Mouse (Mus musculus) kidney, adult 2 months (tissue): ENCODE measurements around the gene 1300017J02Rik. TPM values are rescaled to one million over a fixed set of nuclear protein-coding genes. Genes with fewer than 3 reads are reported as not detected.

Source experiments
- DNase-seq: peaks from one replicate; pipeline ENCODE4 v3.0.0; 2021
- H3K27ac ChIP-seq: fragments of 200-500 bp; 2 replicates; pipeline ENCODE4 v1.5.1; 2012; ENCODE audit warnings: low read depth, low read length, control low read depth, inconsistent platforms; ENCODE audit not compliant: insufficient read depth
- H3K27me3 ChIP-seq: fragments of 200-500 bp; replicated peaks from 2 replicates; pipeline ENCODE4 v1.6.1; 2012; ENCODE audit warnings: mild to moderate bottlenecking, moderate library complexity, low read length, inconsistent platforms; ENCODE audit not compliant: control insufficient read depth, insufficient read depth
- H3K36me3 ChIP-seq: fragments of 200-500 bp; 2 replicates; pipeline ENCODE4 v1.6.1; 2012; ENCODE audit warnings: mild to moderate bottlenecking, moderate library complexity, low read length, inconsistent platforms; ENCODE audit not compliant: control insufficient read depth, insufficient read depth
- H3K4me1 ChIP-seq: fragments of 200-500 bp; 2 replicates; pipeline ENCODE4 v1.6.1; 2011; ENCODE audit warnings: low read length; ENCODE audit not compliant: control insufficient read depth, insufficient read depth
- H3K4me3 ChIP-seq: fragments of 200-500 bp; 2 replicates; pipeline ENCODE4 v1.5.1; 2011; ENCODE audit warnings: mild to moderate bottlenecking, low read depth, low read length, control low read depth; ENCODE audit not compliant: insufficient read depth
- CTCF ChIP-seq: fragments of 200-500 bp; conservative IDR thresholded peaks from 2 replicates; pipeline ENCODE4 v1.5.1; 2011; ENCODE audit warnings: low read depth, mild to moderate bottlenecking, control low read depth, low read length, moderate library complexity, mixed read lengths; ENCODE audit not compliant: insufficient read depth, insufficient read length
- POLR2A ChIP-seq: fragments of 200-500 bp; IDR thresholded peaks from one replicate; pipeline ENCODE4 v1.6.1; 2011; ENCODE audit warnings: low read depth, low read length, control low read depth
- WGBS: fragments of 180-500 bp; shearing (Covaris S2); methylation state at CpG from one replicate; pipeline ENCODE4 v1.1.7; 2018; 5-methylcytosine and 5-hydroxymethylcytosine counted together
- polyA plus RNA-seq: library from polyadenylated mRNA; depleted of rRNA; stranded (reverse); fragments of >200 nt; gene quantifications from 2 replicates; pipeline ENCODE4 v1.2.3, GENCODE M21; 2012

The 1300017J02Rik gene
- polyA plus RNA-seq, 1 experiment = 0.08 TPM

DNA sequence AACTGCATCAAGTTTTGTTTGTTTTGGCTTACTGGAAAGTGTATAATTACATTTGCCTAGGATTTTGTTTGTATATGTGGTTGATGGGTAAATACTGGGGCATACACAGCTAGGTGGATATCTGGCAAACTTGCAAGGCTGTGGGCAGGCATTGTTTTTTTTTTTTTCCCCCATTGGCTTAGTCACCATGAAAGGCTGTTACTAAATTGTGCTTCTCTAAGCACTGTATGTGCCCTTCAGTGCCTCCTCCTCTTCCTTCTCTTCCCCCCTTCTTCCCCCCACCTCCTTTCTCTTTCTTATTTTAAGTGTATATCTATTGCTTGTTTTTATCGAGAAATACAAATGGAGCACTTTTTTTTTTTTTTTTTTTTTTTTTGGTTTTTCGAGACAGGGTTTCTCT lies 19.8 kb upstream of the 1300017J02Rik start:
- no peak for DNase-seq
- no peak for TF ChIP-seq CTCF
- no peak for TF ChIP-seq POLR2A
- Histone ChIP-seq H3K4me1 (no peaks in the 10 kb centered on the region), H3K36me3 (peaks cover 8% of the 10 kb centered on the region), H3K27me3 (no peaks in the 10 kb centered on the region), H3K4me3 (no peak overlapping the region), H3K27ac (no peak overlapping the region)
- 82% methylated on average over 1 of the region's 2 CpGs for WGBS

GRCm38 (mm10) chr9:103309832-103310231 lies 5.0 kb upstream of the 1300017J02Rik start:
- Histone ChIP-seq H3K27ac (no peak overlapping the region), H3K36me3 (no peaks in the 10 kb centered on the region), H3K4me1 (peaks cover 3% of the 10 kb centered on the region; the same call in 1 of the 2 replicates), H3K27me3 (no peaks in the 10 kb centered on the region), H3K4me3 (no peak overlapping the region)
- no peak for TF ChIP-seq CTCF
- no peak for TF ChIP-seq POLR2A
- 83% methylated on average over 6 of the region's 6 CpGs for WGBS
- DNase-seq = no peak

GRCm38 (mm10) chr9:103305332-103306041 lies 605 bp upstream of the 1300017J02Rik start:
- Histone ChIP-seq H3K36me3 (no peaks in the 10 kb centered on the region), H3K27ac (no peak overlapping the region), H3K4me1 (peaks cover 3% of the 10 kb centered on the region; the same call in 1 of the 2 replicates), H3K27me3 (no peaks in the 10 kb centered on the region), H3K4me3 (peak overlapping the region; percentile 99)
- DNase-seq = no peak
- WGBS = 1% methylated on average over 40 of the region's 40 CpGs
- no peak for TF ChIP-seq POLR2A
- TF ChIP-seq CTCF = no peak

DNA sequence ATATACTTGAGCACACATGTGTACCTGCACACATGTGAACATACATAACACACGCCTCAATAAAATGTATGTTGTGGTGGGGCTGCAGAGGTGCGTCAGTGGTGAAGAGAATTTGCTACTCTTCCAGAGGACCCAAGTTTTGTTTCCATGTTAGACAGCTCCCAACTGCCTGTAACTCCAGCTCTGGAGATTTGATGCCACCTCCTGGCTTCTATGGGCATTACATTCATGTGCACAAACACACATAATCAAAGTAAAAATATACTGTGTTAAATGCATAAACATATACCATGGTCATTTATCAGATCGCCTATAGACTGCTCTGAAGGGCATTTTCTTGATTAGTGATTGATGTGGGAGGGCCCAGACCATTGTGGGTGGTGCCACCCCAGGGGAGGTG lies 2.2 kb downstream of the 1300017J02Rik start:
- WGBS = 54% methylated on average over 3 of the region's 3 CpGs
- H3K4me1 ChIP-seq = peaks cover 3% of the 10 kb centered on the region; the same call in 1 of the 2 replicates
- no peaks in the 10 kb centered on the region for H3K36me3 ChIP-seq
- peak; percentile 62 for DNase-seq
- TF ChIP-seq CTCF = peak; percentile 65
- TF ChIP-seq POLR2A = no peak
- H3K27ac ChIP-seq = no peak overlapping the region
- H3K27me3 ChIP-seq = no peaks in the 10 kb centered on the region
- no peak overlapping the region for H3K4me3 ChIP-seq

GRCm38 (mm10) chr9:103302239-103302638 lies 2.6 kb downstream of the 1300017J02Rik start:
- no peaks in the 10 kb centered on the region for H3K27me3 ChIP-seq
- DNase-seq = no peak
- H3K36me3 ChIP-seq = no peaks in the 10 kb centered on the region
- no peak for TF ChIP-seq POLR2A
- TF ChIP-seq CTCF = no peak
- H3K27ac ChIP-seq = no peak overlapping the region
- peaks cover 3% of the 10 kb centered on the region; the same call in 1 of the 2 replicates for H3K4me1 ChIP-seq
- H3K4me3 ChIP-seq = no peak overlapping the region
- WGBS = 65% methylated on average over 4 of the region's 4 CpGs

DNA sequence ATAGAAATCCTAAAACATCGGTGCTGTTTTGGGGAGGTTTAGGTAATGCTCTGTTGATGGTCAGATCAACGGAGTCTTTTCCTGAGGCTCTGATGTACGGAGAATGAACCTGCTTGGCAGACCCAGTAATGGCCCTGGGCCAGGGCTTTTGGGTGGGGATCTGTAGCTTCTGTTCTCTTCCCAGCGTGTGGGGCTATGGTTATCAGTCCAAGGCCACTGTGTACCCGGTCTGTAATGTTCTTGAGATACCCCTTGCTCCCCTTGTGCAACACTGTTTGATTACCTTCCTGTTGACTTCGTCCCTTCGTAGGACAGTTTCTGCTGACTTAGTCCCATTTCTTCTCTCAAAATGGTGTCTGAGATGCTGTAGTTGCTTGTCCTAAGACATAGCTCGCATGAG lies 3.8 kb downstream of the 1300017J02Rik start:
- 94% methylated on average over 8 of the region's 8 CpGs for WGBS
- Histone ChIP-seq H3K27me3 (no peaks in the 10 kb centered on the region), H3K4me1 (peaks cover 3% of the 10 kb centered on the region; the same call in 1 of the 2 replicates), H3K36me3 (no peaks in the 10 kb centered on the region), H3K27ac (no peak overlapping the region), H3K4me3 (no peak overlapping the region)
- no peak for DNase-seq
- TF ChIP-seq POLR2A (no peak), CTCF (no peak)

DNA sequence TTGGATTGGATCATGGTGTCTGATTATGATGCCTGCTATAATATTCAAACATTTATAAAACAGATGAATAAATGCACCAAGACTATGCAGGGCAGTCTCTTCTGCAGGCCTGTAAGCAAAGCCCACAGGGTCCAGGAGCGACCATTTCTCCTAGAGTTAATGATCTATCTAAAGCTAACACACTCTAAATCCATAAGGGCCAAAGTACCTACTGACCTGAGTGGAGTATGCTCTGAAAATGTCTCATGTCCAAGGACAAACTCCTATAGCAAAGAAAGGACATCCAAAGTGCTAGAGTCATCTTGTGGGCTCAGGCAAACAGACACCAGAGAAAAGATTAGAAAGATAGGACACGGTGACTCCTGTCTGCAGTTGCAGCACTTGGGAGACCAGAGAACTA lies 10.4 kb downstream of the 1300017J02Rik start:
- WGBS = 57% methylated on average over 2 of the region's 2 CpGs
- no peak overlapping the region for H3K27ac ChIP-seq
- no peaks in the 10 kb centered on the region for H3K4me1 ChIP-seq
- no peaks in the 10 kb centered on the region for H3K27me3 ChIP-seq
- H3K36me3 ChIP-seq = no peaks in the 10 kb centered on the region
- TF ChIP-seq CTCF = no peak
- TF ChIP-seq POLR2A = no peak
- no peak for DNase-seq
- no peak overlapping the region for H3K4me3 ChIP-seq
